Mouse (Mus musculus): Measurements from ENCODE around the gene Usmg5. TPM values are rescaled to one million over a fixed set of nuclear protein-coding genes. Genes with fewer than 3 reads are reported as not detected.

Usmg5 gene
- polyA plus RNA-seq, 1 experiment from 2014 or later = 1,237 TPM

Other genes starting within 250 kb of the Usmg5 start
- 0.35 and 0.44 TPM in 2 replicates for gene Ina, start 75.9 kb downstream of the Usmg5 start, polyA plus RNA-seq (2014; fragmentation: Nextera tagmentation; extraction: Ambion mirVana)
- gene Nt5c2, start 75.5 kb downstream of the Usmg5 start, polyA plus RNA-seq (2014; fragmentation: Nextera tagmentation; extraction: Ambion mirVana) = 75.2 and 94.6 TPM in 2 replicates
- gene Pcgf6, start 39.7 kb downstream of the Usmg5 start, polyA plus RNA-seq (2014; fragmentation: Nextera tagmentation; extraction: Ambion mirVana) = 36.5 and 38.9 TPM in 2 replicates
- gene Taf5, start 22.9 kb downstream of the Usmg5 start, polyA plus RNA-seq (2014; fragmentation: Nextera tagmentation; extraction: Ambion mirVana) = 11.8 and 12.3 TPM in 2 replicates
- gene Pdcd11, start 121 bp upstream of the Usmg5 start, polyA plus RNA-seq (2014; fragmentation: Nextera tagmentation; extraction: Ambion mirVana) = 11.0 and 13.1 TPM in 2 replicates
- gene Calhm2, start 47.6 kb upstream of the Usmg5 start, polyA plus RNA-seq (2014; fragmentation: Nextera tagmentation; extraction: Ambion mirVana) = 1.1 and 1.6 TPM in 2 replicates
- not detected in 2 replicates for gene Calhm1, start 53.6 kb upstream of the Usmg5 start, polyA plus RNA-seq (2014; fragmentation: Nextera tagmentation; extraction: Ambion mirVana)
- gene Calhm3, start 67.1 kb upstream of the Usmg5 start, polyA plus RNA-seq (2014; fragmentation: Nextera tagmentation; extraction: Ambion mirVana) = not detected in 2 replicates
- gene Neurl1a, start 88.2 kb upstream of the Usmg5 start, polyA plus RNA-seq (2014; fragmentation: Nextera tagmentation; extraction: Ambion mirVana) = 5.0 and 6.1 TPM in 2 replicates

Data from limb, embryonic 11.5 days (tissue).